Mouse (Mus musculus) 3134 (cell line): Measurements from ENCODE around the gene Rbm3.

Experiments
- DNase-seq: peaks from one replicate; pipeline ENCODE4 v3.0.0-alpha.2; 2011; ENCODE audit warnings: low spot score; ENCODE audit not compliant: insufficient read length; ENCODE audit errors: extremely low read depth

The Rbm3 gene

GRCm38 (mm10) chrX:8145153-8145991, at the start of gene Rbm3:
Gene Rbm3 (minus strand): TSS chrX:8145880.
- DNase-seq = peak; percentile 86

DNA sequence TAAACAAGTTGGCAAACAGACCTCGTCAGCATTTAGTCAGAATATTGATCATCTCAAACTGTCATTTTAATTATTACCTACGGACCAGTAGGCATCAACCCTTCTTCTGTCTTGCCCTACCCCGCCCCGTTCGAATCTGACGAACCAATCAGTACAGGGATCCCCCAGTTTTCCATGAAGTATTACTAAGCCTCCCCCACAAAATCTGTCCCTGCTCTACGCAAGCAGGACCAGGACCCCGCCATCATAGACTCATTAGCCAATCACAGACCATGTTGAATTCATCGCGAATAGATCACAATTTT, 47.7 kb upstream of the Rbm3 start, which contains the start of gene Ebp:
Gene Ebp, minus strand, starts transcription at position 94 of the 305 bp plus-strand sequence.
- DNase-seq = no peak

DNA sequence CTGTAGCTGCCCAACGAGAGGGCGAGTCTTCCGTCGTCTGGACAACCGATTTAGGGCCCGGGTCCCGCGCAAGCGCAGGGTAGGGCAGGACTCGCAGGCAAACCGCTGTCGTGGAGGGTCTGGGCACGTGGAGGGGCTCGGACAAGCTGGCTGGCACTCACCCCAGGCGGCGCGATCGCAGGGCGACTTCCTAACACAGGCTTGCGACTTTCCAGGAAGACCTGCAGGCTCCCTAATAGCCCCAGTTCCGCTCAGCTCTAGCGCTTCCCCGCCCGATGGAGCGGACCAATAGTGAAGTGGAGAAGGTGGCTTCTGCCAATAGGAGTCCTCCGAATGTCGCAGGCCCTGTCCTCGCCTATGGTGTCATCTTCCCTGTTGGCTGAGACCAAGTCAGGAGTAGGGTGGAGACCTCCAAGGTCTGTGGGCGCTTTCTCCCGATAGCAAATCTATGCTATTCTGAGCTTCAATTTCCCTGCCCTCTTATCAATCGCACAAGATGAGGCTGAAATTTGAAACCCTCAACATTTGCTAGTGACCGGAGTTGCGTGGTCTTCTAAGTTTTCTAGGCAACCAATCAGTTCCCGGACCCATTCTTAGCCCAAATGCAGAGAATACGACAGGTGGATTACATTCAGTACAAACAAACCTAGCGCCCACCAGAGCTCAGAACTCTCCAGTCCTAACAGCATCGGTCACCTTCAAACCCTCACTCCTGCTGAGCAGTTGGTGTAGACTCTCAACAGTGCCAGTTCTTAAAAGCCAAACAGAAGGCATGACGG, 47.1 kb upstream of the Rbm3 start:
- peak; percentile 82 for DNase-seq

DNA sequence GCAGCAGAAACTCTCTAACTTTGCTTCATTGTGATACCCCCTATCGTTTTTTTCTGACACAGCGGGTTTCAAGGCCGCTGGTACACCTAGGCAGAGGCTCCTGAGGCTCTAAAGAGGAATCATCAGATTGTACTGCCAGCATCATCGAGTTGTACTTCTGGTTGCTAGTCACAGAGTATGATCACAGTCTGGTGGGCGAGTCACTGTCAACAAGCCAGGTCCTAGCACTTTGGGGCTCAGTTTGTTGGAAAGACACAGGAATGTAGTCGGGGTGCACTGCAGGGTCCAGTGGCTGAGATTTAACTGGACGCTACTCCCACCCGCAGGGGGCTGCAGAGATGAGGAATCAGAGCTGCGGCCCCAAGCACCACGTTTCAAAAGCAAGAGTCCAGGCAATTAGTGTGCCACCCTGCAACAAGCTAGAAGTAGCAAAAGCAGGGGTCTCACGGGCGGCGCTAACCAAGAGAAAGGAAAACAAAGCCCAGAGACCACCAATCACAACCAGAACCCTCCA, 46.5 kb upstream of the Rbm3 start:
- DNase-seq = peak; percentile 9

DNA sequence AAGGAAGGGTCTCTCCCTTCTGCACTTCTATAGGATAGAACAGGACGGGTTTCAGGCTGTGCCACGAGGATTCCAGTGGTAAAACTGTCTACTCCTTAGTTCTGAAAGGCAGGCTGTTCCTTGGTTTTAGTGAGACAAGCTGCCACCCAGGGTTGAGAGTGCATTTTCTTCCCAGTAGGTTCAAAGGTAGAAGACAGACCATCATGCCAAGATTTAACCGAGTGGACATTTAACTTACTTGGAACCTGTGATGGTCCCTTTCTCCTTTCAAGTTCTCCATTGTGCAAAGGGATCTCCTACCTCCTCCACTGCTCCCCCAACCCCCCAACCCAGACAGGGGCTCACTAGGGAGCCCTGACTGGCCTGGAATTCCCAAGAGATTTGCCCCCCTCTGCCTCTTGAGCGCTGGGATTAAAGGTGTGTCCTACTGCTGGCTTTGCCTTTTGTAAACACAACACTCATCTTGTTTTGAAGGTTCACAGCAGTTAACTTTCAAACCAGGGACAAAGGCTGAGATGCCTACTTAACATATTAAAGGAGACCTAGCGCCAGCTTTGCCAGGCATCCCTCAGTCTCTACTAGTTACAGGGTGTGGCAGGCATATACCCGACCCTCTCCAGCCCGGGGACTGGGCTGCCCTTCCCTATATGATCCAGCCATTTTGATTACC, 37.3 kb upstream of the Rbm3 start:
- DNase-seq = no peak

DNA sequence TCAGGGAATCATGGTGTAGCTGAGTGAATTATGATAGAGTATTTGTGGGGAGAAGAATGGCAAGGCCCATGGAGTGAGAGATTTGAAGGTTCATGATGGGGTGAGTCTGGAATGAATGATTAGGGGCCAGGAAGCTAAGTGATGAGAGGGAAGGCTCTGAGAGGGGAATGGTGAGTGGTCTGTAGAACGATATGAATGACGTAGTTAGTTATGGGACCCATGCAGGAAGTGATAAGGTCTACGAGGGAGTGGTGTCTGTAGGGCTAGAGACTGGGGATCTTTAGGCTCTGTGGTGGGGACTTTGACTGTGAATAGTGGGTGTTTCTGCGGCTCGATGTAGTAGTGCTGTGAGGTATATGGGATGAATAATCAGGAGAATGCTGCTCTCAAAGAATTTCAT, 34.0 kb upstream of the Rbm3 start:
- DNase-seq = no peak

DNA sequence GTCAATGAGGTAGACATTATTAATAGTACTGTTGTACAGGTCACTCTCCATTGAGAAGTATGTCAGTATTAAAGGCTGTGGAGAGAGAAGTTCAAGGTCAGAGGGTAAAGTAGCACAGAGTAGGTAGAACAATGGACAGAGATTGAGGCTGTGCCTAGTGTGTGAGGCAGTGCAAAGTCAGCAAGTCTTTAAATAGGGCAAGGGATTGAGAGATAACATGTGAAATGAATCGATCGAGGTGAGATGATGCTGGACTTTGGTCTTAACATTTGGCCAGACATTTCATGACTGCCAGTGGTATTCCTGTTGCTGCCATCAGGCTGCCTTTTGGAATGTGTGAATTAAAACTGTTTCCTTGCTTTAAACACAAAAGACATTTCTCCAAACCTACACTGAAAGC, 33.2 kb upstream of the Rbm3 start:
- DNase-seq = no peak

DNA sequence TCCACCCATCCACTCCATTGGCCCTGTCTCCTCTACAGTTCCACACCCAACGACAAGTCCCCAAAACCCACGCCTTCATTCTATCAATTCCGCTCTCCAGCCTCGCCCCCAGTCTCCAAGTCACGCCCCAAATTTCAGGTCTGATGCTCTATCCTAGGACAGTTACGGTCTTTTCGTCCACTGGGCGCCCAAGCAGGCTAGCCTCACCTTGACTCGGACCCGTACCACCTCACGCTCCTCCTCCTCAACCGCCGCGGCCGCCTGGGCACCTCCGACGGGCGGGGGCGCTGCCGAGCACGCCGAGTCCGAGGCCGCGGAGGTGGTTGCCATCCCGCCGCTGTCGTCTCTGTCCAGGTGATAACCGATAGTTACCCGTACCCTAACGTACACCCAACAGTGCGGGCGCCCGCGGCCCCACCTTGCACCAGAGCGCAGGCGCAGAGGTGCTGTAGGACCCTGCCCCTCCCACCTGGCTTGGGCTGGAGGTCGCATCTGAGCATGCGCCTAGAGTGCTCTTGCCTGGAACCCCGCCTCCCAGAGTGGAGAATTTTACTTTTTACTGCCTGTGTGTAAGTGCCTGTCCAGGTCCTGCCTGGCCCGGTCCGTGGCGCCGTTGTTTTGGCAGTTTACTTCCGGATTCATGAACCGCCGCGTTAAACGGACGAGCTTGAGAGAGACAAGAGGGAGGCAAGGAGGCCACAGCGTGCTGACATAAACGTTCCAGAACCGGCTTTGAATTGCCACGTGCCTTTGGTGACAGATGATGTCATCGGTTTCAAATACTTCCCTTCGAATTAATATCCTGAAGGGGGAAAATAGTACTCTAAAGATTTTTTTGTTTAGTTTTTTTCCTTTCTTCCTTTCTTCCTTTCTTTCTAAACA, 30.1 kb upstream of the Rbm3 start, which contains the start of gene Tbc1d25:
Gene Tbc1d25, minus strand, starts transcription at position 678 of the 882 bp plus-strand sequence.
- peak; percentile 89 for DNase-seq

GRCm38 (mm10) chrX:8175169-8175503, 29.5 kb upstream of the Rbm3 start:
- no peak for DNase-seq

- DNase-seq = no peak
These were observed 22.3 kb upstream of the Rbm3 start for GRCm38 (mm10) chrX:8167716-8168647.

- DNase-seq = no peak
These were observed 18.8 kb upstream of the Rbm3 start for GRCm38 (mm10) chrX:8164471-8164870.

DNA sequence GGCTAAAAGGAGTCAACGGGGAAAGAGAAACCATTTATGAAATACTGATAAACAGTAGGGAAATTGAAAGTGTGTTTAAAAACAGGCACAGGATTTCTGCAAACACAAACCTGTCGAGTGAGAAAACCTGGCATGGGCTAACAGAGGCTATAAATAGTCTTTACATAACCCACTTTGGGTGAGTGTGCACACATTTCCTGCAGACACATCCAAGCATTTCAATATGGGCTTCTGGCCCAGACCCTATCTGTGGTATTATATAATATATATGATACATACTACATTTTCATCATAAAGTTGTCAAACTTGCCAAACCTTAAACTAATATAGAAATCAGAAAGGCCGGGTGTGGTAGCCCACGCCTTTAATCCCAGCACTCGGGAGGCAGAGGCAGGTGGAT, 17.4 kb upstream of the Rbm3 start:
- no peak for DNase-seq

- DNase-seq = no peak
These were observed 1.9 kb downstream of the Rbm3 start for GRCm38 (mm10) chrX:8143750-8144149.

DNA sequence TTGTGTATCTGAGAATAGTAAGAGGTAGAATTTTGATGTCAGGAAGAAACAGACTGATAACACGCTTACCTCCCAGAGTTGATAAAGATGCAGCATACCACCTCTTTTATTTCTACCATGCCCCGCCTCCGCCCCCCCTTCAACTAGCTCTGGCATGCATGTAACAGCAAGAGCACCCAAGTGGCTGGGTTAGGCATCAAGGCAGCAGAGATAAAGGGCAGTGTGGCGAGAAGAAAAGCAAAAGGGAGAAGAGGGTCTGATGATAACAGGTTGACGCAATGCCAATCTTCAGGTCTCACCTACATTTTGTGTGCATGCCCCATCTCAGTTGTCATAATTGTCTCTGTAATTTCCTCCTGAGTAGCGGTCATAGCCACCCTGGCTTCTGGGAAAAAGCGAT, 2.7 kb downstream of the Rbm3 start:
- no peak for DNase-seq

GRCm38 (mm10) chrX:8141058-8141457, 4.6 kb downstream of the Rbm3 start:
- DNase-seq = no peak

DNA sequence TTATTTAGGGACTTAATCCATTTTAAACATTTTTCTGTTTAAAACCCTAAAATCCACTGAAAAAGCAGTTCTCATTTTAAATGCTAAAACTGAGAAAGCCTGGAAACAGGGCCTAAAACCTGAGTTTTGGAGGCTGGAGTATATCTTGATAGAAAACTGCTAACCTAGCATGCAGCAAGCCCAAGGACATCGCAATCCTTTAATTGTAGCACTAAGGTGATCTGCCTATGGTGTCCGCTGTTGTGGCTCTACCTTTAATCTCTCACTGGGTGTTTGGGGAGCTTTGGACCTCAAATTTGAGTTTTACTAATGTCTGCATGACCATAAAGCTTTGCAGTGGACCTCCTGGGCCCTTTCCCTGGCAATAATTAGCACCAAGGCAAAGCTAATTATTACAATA, 5.2 kb downstream of the Rbm3 start:
- DNase-seq = no peak

DNA sequence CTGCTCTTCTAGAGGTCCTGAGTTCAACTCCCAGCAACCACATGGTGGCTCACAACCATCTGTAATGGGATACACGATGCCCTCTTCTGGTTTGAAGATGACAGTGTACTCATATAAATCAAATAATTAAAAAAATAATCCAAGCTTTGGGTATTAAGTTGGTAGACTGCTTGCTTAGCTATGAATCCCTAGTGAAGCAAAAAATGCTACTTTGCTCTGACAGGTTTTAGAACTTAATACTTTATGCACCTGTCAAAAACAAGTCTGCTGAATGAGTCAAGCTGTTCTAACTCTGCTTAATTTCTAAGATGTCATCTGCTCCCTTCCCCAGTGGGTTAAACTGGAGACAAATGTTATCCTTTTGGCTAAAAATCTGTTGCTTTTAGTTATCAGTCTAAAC, 6.2 kb downstream of the Rbm3 start:
- DNase-seq = no peak

DNA sequence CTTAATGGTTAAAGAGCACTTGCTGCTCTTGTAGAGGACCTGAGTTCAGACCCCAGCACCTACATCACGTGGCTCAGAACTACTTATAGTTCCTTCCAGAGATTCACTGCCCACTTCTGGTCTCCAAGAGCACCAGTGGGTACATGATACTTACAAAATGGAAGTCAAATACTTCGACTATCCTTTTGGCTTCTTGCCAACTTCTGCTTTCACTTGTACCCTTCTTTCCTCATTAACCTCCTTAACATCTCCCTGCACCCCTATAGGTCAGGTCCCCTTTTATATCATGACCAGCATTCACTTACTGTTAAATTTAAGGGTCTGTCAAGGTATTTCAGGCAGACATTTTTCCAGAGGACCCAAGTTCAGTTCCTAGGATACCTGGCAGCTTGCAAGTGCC, 9.8 kb downstream of the Rbm3 start:
- DNase-seq = no peak
